Mouse (Mus musculus) lung, postnatal 36 days (tissue): ENCODE measurements around the gene St3gal5.

Experiments used
- DNase-seq: peaks from one replicate; pipeline ENCODE4 v3.0.0; 2022; ENCODE audit warnings: mixed read lengths

Gene St3gal5

GRCm38 (mm10) chr6:72098021-72098655, 746 bp downstream of the St3gal5 start:
- no peak for DNase-seq

GRCm38 (mm10) chr6:72098691-72099090, 1.3 kb downstream of the St3gal5 start:
- peak; percentile 34 for DNase-seq

GRCm38 (mm10) chr6:72099281-72099680, 1.9 kb downstream of the St3gal5 start:
- DNase-seq, result no peak

- DNase-seq, result no peak
Observed at GRCm38 (mm10) chr6:72100171-72100570, 2.8 kb downstream of the St3gal5 start.

- DNase-seq, result peak; percentile 30
Observed at GRCm38 (mm10) chr6:72100939-72101338, 3.5 kb downstream of the St3gal5 start.

- DNase-seq, result peak; percentile 81
Observed at GRCm38 (mm10) chr6:72101386-72101785, 4.0 kb downstream of the St3gal5 start.

GRCm38 (mm10) chr6:72102066-72102465, 4.7 kb downstream of the St3gal5 start:
- no peak for DNase-seq

GRCm38 (mm10) chr6:72104534-72104933, 7.1 kb downstream of the St3gal5 start:
- no peak for DNase-seq

- DNase-seq, result peak; percentile 68
Observed at GRCm38 (mm10) chr6:72108941-72109892, 11.8 kb downstream of the St3gal5 start.

- no peak for DNase-seq
Observed at GRCm38 (mm10) chr6:72110577-72110976, 13.2 kb downstream of the St3gal5 start.

GRCm38 (mm10) chr6:72112575-72112974, 15.2 kb downstream of the St3gal5 start:
- DNase-seq, result no peak

GRCm38 (mm10) chr6:72113093-72113702, 15.8 kb downstream of the St3gal5 start:
- no peak for DNase-seq

- no peak for DNase-seq
Observed at GRCm38 (mm10) chr6:72114902-72115301, 17.5 kb downstream of the St3gal5 start.

GRCm38 (mm10) chr6:72117322-72117968, 20.1 kb downstream of the St3gal5 start:
- no peak for DNase-seq

- DNase-seq, result no peak
Observed at GRCm38 (mm10) chr6:72119870-72120269, 22.5 kb downstream of the St3gal5 start.

GRCm38 (mm10) chr6:72121301-72121700, 23.9 kb downstream of the St3gal5 start:
- DNase-seq, result peak; percentile 65

- DNase-seq, result no peak
Observed at GRCm38 (mm10) chr6:72122515-72122914, 25.1 kb downstream of the St3gal5 start.

GRCm38 (mm10) chr6:72124315-72125103, 27.1 kb downstream of the St3gal5 start:
- DNase-seq, result no peak

GRCm38 (mm10) chr6:72126128-72126917, 28.9 kb downstream of the St3gal5 start:
- DNase-seq, result no peak

GRCm38 (mm10) chr6:72130056-72130455, 32.7 kb downstream of the St3gal5 start:
- DNase-seq, result no peak

- DNase-seq, result no peak
Observed at GRCm38 (mm10) chr6:72132671-72133214, 35.4 kb downstream of the St3gal5 start.
